Mouse (Mus musculus) lung, embryonic 14.5 days (tissue): ENCODE measurements around the gene Nkx1-2. TPM values are rescaled to one million over a fixed set of nuclear protein-coding genes. Genes with fewer than 3 reads are reported as not detected.

Experiments
- ATAC-seq: fragments of 200-750 bp; cut with Nextera tagmentation; 2 replicates; pipeline ENCODE4 v1.8.0; 2017; ENCODE audit warnings: mild to moderate bottlenecking, moderate TSS enrichment, moderate library complexity; ENCODE audit not compliant: insufficient read depth
- DNase-seq: peaks from one replicate; pipeline ENCODE4 v3.0.0-alpha.2; 2015
- H3K27ac ChIP-seq: fragments of 300-500 bp; sonication (generic); 2 replicates; pipeline ENCODE4 v1.5.1; 2014; ENCODE audit warnings: low read depth, mild to moderate bottlenecking, moderate library complexity
- H3K27me3 ChIP-seq: fragments of 300-500 bp; sonication (generic); 2 replicates; pipeline ENCODE4 v1.6.1; 2014; ENCODE audit warnings: low read length, control low read depth; ENCODE audit not compliant: insufficient read depth
- H3K36me3 ChIP-seq: fragments of 300-500 bp; sonication (generic); 2 replicates; pipeline ENCODE4 v1.6.1; 2014; ENCODE audit warnings: control low read depth; ENCODE audit not compliant: insufficient read depth
- H3K4me1 ChIP-seq: fragments of 300-500 bp; sonication (generic); 2 replicates; pipeline ENCODE4 v1.6.1; 2014; ENCODE audit warnings: antibody characterized with exemption, control low read depth; ENCODE audit not compliant: insufficient read depth
- H3K4me2 ChIP-seq: fragments of 300-500 bp; sonication (generic); 2 replicates; pipeline ENCODE4 v1.6.1; 2014; ENCODE audit warnings: mild to moderate bottlenecking
- H3K4me3 ChIP-seq: fragments of 300-500 bp; sonication (generic); 2 replicates; pipeline ENCODE4 v1.5.1; 2014; ENCODE audit warnings: low read depth, low read length
- H3K9ac ChIP-seq: fragments of 300-500 bp; sonication (generic); 2 replicates; pipeline ENCODE4 v1.6.1; 2014
- H3K9me3 ChIP-seq: fragments of 300-500 bp; sonication (generic); 2 replicates; pipeline ENCODE4 v1.6.1; 2016; ENCODE audit warnings: low read depth, low read length, control low read depth
- CTCF ChIP-seq: IDR thresholded peaks from 2 replicates; pipeline ENCODE4 v1.5.1; 2016; ENCODE audit warnings: antibody characterized with exemption, low read depth
- WGBS: fragments of 180-500 bp; shearing (Covaris S2); extraction: QIAGEN DNeasy Blood & Tissue Kit; methylation state at CpG from one replicate; pipeline ENCODE4 v1.1.7; 2014; 5-methylcytosine and 5-hydroxymethylcytosine counted together
- polyA plus RNA-seq: library from polyadenylated mRNA; unstranded; fragments of >200 nt; fragmentation: Nextera tagmentation; extraction: Ambion mirVana; gene quantifications from 2 replicates; pipeline ENCODE4 v1.2.1, GENCODE M21; 2014

Gene Nkx1-2
- polyA plus RNA-seq, 1 experiment from 2014 or later: not detected

GRCm38 (mm10) chr7:132576116-132576650 is 23.3 kb downstream of the Nkx1-2 start, which contains the start of gene Oat:
Gene Oat, minus strand, starts transcription at chr7:132576398.
- Histone ChIP-seq H3K27ac (peak within 1 kb of the TSS; percentile 98), H3K4me3 (peak within 1 kb of the TSS; percentile 57), H3K9me3 (no peaks in the 10 kb centered on the region), H3K4me1 (peaks cover 8% of the 10 kb centered on the region), H3K9ac (peak within 1 kb of the TSS; percentile 72), H3K4me2 (peak within 1 kb of the TSS; percentile 62), H3K36me3 (no peaks in the 10 kb centered on the region), H3K27me3 (no peaks in the 10 kb centered on the region)
- ATAC-seq: peak; percentile 96
- under 1% methylated on average over 49 of the region's 49 CpGs for WGBS
- peak; percentile 98 for DNase-seq
- no peak for TF ChIP-seq CTCF

DNA sequence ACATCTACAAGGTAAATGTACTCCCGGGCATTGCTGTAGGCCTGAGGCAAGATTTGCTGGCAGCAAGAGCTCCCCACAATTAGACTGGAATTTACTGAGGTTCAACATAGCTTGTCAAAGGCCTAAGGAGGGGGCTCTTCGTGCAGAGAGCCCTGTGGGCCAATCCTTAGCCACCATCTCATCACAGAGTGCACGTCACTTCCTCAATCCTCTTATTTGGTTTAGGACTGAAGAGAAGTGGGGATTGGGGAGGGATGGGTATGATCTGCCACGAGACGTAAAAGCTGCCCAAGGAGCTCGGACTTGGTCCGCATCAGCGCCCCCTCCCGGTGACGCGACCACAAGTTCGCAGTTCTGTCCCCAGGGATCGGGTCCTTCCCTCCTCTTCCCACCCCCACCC is 23.8 kb downstream of the Nkx1-2 start:
- H3K9ac ChIP-seq: peak overlapping the region; percentile 72
- ATAC-seq (peak; percentile 96), DNase-seq (peak; percentile 96)
- WGBS: under 1% methylated on average over 13 of the region's 13 CpGs
- no peaks in the 10 kb centered on the region for H3K27me3 ChIP-seq
- H3K36me3 ChIP-seq: 0 out of 2 replicates have a peak, but pooled peaks cover 1% of the 10 kb centered on the region
- H3K9me3 ChIP-seq: no peaks in the 10 kb centered on the region
- H3K27ac ChIP-seq: peak overlapping the region; percentile 98
- H3K4me1 ChIP-seq: peaks cover 10% of the 10 kb centered on the region
- peak; percentile 70 for TF ChIP-seq CTCF
- H3K4me3 ChIP-seq: peak overlapping the region; percentile 57
- H3K4me2 ChIP-seq: peak overlapping the region; percentile 62

DNA sequence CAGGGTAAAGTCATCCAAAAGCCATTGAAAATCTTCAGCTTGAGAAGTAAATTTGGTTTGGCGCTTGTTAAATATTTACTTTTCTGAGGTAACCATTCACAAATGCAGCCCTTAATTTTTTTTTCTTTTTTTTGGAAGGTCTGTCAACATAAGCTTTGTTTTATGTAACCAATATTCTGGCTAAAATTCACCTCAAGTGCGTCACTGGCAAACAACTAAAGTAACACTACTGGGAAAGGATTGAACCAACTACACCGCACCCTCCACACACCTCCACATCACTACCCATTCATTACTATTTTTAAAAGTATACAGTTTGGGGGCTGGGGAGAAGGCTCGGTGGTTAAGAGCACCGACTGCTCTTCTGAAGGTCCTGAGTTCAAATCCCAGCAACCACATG is 24.8 kb downstream of the Nkx1-2 start:
- DNase-seq (peak; percentile 59), ATAC-seq (no peak)
- Histone ChIP-seq H3K9me3 (no peaks in the 10 kb centered on the region), H3K9ac (no peak overlapping the region), H3K36me3 (peaks cover 9% of the 10 kb centered on the region; the same call in 1 of the 2 replicates), H3K27me3 (no peaks in the 10 kb centered on the region), H3K4me2 (peak overlapping the region; percentile 62), H3K27ac (no peak overlapping the region), H3K4me1 (peaks cover 10% of the 10 kb centered on the region), H3K4me3 (no peak overlapping the region)
- WGBS: 58% methylated on average over 5 of the region's 5 CpGs
- TF ChIP-seq CTCF: no peak

- peaks cover 23% of the 10 kb centered on the region for H3K36me3 ChIP-seq
- no peak overlapping the region for H3K4me3 ChIP-seq
- H3K4me1 ChIP-seq: peaks cover 10% of the 10 kb centered on the region
- peak overlapping the region; percentile 55; the same call in 1 of the 2 replicates for H3K27ac ChIP-seq
- peak overlapping the region; percentile 62 for H3K4me2 ChIP-seq
- DNase-seq (no peak), ATAC-seq (no peak)
- TF ChIP-seq CTCF: no peak
- no peaks in the 10 kb centered on the region for H3K27me3 ChIP-seq
- WGBS: 45% methylated on average over 6 of the region's 6 CpGs
- no peaks in the 10 kb centered on the region for H3K9me3 ChIP-seq
- no peak overlapping the region for H3K9ac ChIP-seq
Observed at GRCm38 (mm10) chr7:132573205-132573604, 26.2 kb downstream of the Nkx1-2 start.

DNA sequence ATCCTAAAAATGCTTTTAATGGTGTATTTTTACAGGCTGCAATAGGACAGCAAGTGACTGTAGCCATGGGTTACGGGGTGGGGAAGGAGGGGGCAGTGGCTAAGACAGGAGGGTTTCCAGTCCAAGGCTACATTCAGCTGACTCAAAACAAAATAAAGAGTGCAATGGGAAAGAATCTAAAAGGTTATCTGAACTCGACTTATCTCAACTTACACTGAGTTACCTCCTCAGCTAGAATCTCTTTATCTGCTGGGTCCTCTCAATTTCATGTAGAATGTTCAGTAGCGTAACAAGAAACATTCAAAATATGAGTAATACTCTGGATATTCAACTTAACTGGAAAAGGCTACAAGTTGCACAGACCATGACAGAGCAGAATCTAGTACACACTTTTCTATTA is 26.7 kb downstream of the Nkx1-2 start:
- Histone ChIP-seq H3K27ac (peak overlapping the region; percentile 55; the same call in 1 of the 2 replicates), H3K4me3 (no peak overlapping the region), H3K4me2 (peak overlapping the region; percentile 62), H3K4me1 (peaks cover 10% of the 10 kb centered on the region), H3K36me3 (peaks cover 28% of the 10 kb centered on the region), H3K9me3 (no peaks in the 10 kb centered on the region), H3K9ac (no peak overlapping the region), H3K27me3 (no peaks in the 10 kb centered on the region)
- ATAC-seq (no peak), DNase-seq (no peak)
- WGBS: 63% methylated on average over 3 of the region's 3 CpGs
- no peak for TF ChIP-seq CTCF

- no peaks in the 10 kb centered on the region for H3K27me3 ChIP-seq
- H3K36me3 ChIP-seq: peaks cover 40% of the 10 kb centered on the region
- H3K4me2 ChIP-seq: peak overlapping the region; percentile 62
- no peak overlapping the region for H3K4me3 ChIP-seq
- ATAC-seq: no peak
- peak overlapping the region; percentile 59; the same call in 1 of the 2 replicates for H3K27ac ChIP-seq
- H3K9me3 ChIP-seq: no peaks in the 10 kb centered on the region
- H3K9ac ChIP-seq: no peak overlapping the region
- H3K4me1 ChIP-seq: peaks cover 10% of the 10 kb centered on the region
- peak; percentile 40 for DNase-seq
- no peak for TF ChIP-seq CTCF
- WGBS: 64% methylated on average over 8 of the region's 8 CpGs
Observed at GRCm38 (mm10) chr7:132571481-132571880, 28.0 kb downstream of the Nkx1-2 start.

GRCm38 (mm10) chr7:132570071-132570470 is 29.4 kb downstream of the Nkx1-2 start:
- H3K27ac ChIP-seq: no peak overlapping the region
- no peak overlapping the region for H3K9ac ChIP-seq
- no peak for TF ChIP-seq CTCF
- ATAC-seq (no peak), DNase-seq (no peak)
- peaks cover 10% of the 10 kb centered on the region for H3K4me1 ChIP-seq
- no peak overlapping the region for H3K4me2 ChIP-seq
- peaks cover 48% of the 10 kb centered on the region for H3K36me3 ChIP-seq
- H3K9me3 ChIP-seq: no peaks in the 10 kb centered on the region
- H3K4me3 ChIP-seq: no peak overlapping the region
- H3K27me3 ChIP-seq: no peaks in the 10 kb centered on the region
- WGBS: 66% methylated on average over 5 of the region's 5 CpGs
